Mouse (Mus musculus) gastrocnemius, adult 8-10 months (tissue): Measurements from ENCODE around the gene Ciita. TPM values are rescaled to one million over a fixed set of nuclear protein-coding genes. Genes with fewer than 3 reads are reported as not detected.

Experiments used
- DNase-seq, 2 experiments: peaks; one replicate each; pipeline ENCODE4 v3.0.0; 2022; ENCODE audit warnings: low spot score in 2 of 2
- total RNA-seq, 4 experiments: library from RNA; stranded (reverse); gene quantifications; 2 replicates each; pipeline ENCODE4 v1.2.4; 2022

Gene Ciita
- under 1 TPM in 3 of 4 experiments, not detected in 1; 0.05 to 0.17 (median 0.16) TPM for total RNA-seq

DNA sequence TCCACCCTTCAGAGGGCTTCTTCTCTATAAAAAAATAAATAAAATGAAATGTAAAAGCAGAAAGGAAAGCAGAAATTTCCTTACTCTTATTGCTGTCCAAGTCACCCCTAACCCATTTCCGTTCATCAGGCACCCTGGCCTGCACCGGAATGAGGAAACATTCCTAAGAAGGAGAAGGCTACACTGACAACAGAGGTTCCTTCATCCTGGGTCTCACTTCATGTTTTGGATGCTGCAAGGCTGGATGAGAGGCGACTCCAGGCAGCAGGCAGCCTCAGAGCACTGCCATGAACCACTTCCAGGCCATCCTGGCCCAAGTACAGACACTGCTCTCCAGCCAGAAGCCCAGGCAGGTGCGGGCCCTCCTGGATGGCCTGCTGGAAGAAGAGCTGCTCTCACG, at the start of gene Ciita:
TSS of gene Ciita (plus strand) at position 203 of the 400 bp plus-strand sequence.
- no peak for DNase-seq

DNA sequence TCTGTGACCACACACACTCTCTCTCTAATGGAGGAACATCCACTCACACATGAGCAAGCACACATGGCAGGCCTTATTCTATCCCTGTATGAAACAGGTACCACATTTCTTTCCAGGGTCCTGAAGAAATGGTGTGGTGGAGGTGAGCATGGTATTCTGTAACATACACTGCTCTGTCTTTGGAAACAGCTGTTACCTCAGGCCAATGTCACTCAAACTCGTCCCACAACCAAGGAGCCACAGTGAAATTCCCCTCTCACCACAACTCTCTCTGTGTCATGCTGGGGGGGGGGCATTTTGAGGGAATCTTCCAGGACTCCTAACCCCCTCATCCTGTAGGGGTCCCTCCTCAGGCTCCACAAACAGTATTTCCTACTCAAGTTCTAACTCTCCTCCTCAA, 47.9 kb upstream of the Ciita start:
- DNase-seq = no peak

DNA sequence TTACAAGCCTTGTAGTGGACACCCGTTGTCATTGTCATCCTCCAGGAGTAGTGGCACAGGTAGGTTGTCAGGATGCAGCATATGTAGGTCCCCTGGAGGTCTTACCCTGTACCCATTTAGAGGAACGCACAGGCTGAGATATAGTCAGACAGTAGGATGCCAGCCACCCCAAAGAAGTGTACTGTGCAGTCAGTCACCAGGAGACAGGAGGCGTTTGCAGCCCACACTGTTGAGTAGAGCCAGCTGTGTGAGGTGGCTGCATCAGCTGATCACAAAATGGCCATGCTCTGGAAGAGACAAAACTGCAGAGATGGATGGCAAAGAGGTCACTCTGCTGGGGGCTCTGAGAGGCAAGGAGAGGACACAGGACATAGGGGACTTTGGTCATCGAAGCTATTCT, 47.5 kb upstream of the Ciita start:
- no peak for DNase-seq

DNA sequence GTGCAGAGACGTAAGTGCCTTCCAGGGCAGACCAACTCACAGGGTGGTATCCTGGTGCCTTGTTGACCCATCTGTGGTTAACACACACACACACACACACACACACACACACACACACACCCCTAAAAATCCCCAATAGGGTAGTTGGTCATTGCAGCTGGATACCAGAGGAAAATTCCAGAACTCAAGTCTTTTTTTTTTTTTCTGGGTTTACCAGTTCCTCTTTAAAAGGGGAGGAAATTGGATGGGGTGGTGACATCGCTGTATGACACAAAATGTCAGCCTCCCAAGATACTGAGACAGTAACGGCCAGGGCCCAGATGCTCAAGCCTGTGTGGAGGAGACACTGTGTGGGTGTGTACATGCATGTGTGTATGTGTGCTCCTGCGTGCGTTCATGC, 46.5 kb upstream of the Ciita start:
- DNase-seq = no peak

DNA sequence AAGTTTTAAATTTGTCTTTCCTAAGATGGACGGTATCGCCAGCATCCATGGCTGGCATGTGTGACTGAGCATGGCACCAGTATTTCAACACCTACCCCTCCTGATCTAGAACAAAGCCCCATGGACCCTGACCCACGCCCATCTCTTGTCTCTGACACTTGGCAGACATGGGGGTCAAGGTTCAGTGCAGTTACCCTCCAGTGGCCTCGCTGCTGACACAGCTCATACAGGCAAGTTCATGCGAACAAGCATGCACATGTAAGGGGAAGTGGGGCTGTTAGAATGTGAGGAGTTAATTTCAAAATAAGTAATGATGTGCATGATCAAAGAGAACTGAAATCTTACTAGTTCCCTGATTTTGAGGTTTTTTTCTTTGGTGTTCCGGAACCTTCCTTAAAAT, 43.7 kb upstream of the Ciita start:
- DNase-seq = no peak

DNA sequence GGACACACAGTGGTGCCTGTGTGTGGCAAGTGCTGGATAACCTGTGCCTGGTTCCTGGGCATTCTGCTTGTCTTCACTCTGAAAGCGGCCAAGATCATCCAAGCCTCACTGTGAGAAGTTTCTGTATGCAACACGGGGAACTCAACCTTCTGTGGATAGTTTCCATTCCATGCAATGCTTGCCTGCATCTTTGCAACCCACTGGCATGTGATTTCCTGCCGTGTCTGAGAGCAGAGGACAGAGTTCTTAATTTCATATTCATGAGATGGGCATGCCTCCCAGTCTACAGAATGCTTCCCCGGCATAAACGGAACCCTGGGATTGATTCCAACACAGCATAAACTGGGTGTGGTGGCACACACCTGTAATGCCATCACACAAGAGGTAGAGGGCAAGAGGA, 41.8 kb upstream of the Ciita start:
- no peak for DNase-seq

DNA sequence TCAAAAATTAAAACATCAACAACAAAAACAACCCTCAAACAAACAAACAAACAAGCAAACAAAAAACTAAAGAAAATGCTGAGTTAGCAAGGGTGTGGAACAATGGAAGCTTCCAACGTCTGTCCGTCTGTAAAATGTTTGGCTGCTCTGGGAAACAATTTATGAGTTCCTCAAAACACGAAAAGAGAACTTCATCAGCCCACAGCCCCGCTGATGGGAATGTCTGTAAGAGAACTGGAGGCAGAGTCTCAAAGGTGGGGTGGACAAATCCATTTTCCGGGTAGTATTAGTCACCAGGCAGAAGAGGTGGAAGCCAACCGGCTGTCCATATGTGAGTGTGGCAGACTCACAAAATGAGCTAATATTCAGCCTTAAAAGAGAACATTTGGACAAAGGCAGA, 38.5 kb upstream of the Ciita start:
- DNase-seq = no peak

DNA sequence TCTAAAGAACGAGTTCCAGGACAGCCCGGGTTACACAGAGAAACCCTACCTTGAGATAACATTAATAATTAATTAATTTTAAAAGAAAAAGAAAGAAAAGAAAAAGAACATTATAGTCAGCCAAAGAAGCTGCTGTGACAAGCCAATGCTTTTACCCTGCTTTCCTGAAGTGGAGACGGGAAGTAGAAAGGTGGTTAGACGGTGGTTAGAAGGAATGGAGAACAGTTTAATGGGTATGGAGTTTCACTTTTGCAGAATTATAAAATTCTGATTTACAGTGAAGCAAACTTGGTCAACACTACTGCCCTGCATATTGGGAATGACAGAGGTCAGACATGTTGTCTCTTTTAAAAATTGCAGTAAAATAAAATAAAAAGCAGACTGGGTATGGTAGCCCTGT, 38.1 kb upstream of the Ciita start:
- no peak for DNase-seq

DNA sequence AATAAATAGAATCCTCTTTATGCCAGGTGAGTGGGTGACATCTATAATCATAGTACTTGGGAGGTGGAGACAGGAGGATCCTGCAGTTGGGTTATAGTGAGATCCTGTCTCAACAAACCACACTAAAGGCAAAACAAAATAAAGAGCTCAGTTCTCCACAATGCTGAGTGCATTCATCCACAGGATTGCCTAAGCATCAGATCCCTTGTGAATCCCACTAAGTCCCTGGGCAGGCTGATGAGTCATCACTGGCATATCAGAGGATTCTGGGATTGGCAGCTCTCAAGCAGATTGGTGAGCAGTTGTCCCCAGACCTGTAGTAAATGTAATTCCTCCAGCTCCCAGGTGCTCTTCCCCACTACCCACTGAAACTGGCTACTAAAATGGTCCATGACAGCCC, 36.1 kb upstream of the Ciita start:
- DNase-seq = no peak

DNA sequence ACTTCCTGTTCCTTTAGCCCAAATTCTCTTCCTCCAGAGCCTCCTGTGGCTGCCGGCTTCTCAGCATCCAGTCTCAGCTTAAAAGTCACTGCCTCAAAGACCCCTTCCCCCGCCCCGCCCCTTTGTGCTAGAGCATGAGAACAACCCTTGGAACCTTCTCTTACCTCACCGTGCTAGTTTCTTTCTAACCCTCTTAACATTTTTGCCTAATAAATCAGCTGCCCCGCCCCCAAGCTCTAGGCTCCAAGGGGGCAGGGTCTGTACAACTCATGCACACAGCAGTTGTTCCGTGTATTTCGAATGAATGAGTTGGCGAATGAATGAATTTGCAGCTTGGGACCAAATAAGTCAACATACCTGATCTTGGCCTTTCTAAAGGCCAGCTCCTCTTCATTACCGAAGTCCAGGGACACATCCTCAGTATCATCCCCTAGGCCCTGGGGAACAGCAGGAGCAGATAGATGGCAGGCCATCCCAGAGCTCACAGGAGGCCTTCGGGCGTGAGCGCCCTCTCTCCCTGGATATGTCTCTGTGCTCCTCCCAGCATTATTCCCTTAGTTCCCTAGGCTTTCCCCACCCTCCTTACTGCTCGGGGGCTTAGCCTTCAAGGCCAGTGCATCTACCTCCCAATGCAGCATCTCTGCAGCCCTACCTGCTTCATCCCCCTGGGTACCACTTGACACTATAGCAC, 33.1 kb upstream of the Ciita start:
- DNase-seq = no peak

DNA sequence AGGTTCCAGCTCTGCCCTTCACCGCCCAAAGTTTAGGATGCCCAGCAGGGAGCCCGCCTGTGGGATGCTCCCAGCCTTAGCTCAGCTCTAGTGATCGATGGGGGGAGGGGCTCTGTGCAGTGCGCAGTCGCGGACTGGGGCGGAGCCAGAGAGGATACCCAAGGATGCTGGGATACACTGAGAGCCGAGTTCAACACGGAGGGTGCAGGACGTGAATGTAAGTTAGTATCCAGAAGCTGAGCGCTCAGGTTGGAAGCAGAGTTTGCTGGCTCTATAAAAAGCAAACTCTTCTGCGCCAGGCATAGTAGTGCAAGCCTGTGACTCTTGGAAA, 32.6 kb upstream of the Ciita start, which contains the start of gene Tvp23a:
TSS of gene Tvp23a (minus strand) at position 99 of the 331 bp plus-strand sequence.
- DNase-seq = peak; percentile 35 to 46

DNA sequence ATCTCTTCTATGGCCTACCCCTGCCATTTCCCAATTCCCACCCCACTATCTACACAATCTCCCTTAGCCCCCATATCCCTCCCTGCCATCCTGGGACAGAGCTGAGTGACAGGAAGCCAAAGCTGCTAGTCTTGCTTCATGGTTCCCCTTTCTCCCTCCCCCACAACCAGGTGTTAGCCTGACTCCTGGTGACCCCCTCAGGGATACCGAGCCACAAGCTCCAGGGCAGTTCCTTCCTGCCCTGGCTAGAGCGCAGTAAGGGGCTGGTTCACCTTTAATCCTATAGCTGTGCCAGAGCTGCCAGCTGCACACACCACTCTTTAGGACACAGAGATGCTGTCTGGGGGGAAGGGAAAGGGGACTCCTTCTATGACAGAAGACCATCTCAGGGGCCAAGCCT, 32.1 kb upstream of the Ciita start:
- no peak for DNase-seq

DNA sequence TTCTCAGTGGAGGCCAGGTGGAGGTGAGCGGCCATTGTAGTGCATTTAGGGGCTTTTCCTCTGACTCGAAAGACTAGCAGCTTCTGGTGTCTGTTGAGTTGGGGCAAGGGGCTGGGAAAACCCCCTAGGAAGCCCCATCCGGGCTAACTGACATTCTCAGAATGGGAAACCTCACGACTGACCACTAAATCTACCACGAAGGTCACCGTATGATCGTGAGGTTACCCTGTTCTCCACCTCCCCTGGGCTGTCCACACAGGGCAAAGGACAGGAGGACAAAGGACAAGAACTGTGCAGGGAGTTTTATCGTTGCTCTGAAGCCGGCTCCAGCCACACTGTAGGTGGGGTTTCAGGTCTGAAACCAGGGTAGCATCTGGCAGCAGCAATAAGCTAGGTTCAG, 30.9 kb upstream of the Ciita start:
- DNase-seq = no peak

DNA sequence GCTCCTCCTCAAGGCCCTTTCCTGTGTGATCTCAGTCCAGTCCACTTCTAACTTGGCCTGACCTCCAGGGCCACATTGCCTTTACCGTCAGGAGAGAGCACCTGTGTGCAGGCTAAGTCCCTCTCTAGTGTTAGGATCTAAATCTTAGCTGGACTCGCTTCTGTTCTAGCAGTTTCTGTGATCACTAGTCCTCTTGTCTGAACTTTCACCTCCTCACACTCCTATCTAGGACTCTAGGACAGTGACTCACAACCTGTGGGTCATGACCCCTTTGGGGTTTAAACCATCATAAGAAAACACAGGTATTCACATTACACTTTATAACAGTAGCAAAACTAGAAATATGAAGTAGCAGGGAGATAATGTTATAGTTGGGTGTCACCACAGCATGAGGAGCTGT, 28.0 kb upstream of the Ciita start:
- DNase-seq = no peak

DNA sequence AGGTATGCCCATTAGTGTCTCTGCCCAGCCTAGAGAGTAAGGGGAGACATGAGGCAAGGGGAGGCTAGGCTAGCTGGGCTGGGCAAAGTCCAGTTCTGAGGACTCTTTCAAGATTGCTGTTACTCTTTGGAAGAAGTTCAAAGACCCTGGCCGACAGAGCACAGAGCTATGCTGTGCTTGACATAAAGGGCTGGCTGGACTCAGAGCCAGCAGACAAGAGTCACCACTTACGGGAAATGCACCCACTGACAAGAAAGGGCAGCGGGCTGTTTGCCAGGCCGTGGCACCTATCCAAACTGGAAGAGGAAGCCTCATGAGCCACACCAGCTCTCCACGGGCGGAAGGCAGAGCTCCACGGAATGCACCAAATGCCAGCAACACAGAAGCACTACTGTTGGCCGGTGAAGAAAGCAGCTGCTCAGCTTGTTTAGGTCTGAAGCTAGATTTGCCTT, 27.4 kb upstream of the Ciita start:
- peak; percentile 19 to 30 for DNase-seq

DNA sequence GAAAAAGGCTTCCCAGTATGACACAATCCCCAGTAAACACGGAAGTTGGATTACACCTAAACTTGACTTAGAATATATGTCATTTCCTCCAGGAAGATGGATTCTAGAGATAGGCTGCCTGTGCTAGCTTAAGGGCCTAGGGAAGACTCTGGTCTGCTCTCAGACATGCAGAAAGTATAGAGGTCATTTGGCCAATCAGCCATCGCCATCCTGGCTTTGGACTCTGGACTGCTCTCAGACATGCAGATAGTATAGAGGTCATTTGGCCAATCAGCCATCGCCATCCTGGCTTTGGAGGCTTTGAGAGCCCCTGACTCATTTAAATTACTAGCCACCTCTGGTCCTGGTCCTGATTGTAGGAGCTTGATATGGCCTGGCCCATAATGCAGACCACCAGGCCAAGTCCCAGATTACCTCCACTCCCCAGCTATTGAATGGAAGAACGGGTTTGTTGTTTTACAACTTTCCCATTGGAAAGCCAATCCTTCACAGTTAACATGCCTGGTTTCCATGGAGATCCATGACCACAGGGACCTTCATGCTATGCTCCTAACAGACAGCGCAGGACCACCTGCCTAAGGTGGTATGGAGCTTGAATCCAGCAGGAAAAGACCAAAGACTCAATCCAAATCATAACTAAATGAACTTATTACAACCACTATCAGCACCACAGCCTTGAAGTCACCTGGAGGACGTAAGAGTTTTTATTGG, 25.8 kb upstream of the Ciita start:
- DNase-seq = no peak

DNA sequence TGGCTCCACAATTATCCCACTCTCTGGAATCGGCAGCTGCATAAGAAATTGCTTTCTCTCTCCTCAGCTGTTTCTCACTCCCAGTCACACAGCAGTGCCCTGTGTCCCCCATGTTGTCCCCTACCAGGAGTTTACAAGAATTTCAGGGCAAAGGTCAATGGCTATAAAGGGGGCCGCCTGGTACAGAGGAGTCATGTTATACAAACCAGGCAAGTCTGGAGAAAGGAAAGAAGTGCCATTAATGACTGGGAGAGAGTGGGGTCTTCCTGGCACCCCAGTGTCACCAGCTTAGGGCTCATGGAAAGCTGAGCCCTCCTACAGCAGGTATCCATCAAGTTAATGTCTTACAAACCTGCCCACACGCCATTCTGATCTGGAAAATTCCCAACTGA, 25.3 kb upstream of the Ciita start:
- DNase-seq = no peak

DNA sequence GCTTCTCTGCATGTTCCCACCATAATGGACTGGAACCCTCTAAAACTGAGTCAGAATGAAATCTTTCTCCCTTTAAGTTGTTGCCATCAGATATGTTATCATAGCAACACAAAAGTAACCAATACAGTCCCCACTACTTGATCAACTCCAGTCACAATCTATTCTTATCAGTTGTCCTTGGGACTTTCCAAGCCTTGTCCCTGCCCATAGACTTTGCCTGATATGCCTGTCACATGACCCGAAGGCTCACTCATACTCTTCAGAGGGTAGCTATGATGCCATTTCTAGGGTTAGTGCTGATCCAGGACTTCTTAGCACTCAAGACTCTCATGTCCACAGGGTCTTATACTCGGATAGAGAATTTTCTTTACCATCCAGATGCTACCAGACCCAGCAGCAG, 19.7 kb upstream of the Ciita start:
- no peak for DNase-seq

DNA sequence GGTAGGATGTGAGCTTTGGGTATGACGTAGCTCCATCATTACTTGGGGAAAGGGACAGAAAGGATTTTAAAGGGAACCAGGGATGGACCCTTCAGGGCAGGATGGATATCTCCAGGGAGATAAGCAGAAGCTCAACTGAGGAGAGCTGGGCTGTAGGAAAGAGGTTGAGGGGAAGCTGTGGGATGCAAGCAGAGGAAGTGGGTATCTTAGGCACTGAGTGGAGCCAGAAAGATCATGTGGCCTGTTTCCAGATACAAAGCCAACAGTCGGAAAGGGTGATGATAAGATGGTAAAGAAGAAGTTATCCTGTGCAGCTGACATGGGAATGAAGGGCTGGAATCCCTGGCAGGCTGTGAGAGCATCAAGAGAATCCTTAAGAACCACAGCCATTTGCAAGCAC, 18.7 kb upstream of the Ciita start:
- DNase-seq = no peak

DNA sequence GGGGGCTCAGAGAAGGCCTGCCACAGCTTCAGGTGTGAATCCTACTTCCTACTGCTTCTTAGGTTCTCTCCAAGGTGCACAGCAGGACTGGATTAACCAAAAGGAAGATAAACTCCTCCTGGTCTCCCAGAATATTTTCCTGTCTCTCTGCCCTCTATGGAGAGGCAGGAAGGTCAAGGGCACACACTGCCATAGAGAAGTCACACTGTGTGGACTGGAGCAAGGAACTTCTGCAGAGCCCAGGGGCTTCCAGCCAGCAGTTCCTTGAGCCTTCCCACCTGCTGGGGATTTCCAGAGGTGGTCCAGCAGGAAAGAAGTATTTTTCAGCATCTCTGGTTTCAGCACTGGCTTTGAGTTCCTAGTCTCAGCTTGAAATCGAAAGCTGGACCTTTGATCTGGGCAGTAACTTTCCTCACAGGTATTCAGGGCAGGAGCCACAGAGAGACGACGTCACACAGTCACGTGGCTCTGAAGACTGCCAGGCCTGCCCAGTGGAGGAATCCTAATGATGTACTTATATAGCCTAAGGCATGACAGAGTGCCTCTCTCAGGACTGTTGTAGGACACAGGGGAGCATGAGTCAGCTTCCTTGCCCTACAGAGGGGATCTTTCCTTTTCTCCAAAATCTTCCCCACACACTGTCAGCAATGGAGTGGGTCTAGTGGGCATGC, 14.7 kb upstream of the Ciita start:
- no peak for DNase-seq

DNA sequence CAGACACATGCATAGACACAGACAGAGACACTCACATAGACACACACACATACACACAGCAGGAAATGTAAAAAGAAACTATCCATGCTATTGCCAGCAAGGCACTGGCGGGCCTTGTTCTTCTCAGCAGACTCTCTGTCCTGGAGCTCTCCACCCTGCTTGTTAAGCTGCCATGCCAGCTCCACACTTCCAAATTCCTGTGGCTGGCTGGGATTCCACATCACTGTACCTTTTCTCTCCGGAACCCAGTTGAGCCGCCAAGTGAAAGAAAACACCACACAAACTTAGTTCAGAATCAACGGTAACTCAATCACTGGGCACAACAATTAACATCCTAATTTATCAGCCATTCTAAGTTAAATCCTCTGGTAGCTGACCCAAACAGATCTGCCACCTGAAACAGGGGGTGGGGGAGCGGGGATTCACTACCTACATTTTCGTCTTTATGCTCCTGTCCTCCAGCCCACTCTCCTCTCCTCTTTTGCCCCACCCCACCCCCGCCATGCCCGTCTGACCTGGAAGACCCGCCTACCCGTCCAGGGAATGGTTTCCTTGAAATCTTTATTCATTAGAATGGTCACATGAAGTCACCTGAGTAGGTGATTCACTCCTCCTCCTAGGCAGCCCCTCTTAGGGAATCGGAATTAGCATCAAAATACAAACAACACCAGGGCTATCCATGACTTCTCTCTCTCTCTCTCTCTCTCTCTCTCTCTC, 12.3 kb upstream of the Ciita start:
- DNase-seq = no peak

DNA sequence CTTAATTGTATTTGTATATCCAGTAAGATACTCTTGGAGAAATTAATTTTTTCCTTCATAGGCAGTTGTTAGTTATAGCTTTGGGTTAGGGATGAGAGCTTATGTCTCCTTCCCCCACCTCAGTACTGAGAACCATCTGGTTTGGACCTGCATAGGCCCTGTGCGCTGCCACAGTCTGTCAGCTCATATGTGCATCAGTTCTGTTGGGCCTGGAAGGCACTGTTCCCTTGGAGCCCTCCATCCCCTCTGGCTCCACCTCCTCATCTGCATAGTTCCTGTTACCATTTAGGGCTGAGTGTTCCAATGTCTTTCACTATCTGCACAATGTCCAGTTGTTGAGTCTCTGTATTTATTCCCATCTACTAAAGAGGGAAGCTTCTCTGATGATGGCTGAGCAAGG, 11.7 kb upstream of the Ciita start:
- no peak for DNase-seq
